Mouse (Mus musculus): ENCODE data around the gene Dll4.

DNA sequence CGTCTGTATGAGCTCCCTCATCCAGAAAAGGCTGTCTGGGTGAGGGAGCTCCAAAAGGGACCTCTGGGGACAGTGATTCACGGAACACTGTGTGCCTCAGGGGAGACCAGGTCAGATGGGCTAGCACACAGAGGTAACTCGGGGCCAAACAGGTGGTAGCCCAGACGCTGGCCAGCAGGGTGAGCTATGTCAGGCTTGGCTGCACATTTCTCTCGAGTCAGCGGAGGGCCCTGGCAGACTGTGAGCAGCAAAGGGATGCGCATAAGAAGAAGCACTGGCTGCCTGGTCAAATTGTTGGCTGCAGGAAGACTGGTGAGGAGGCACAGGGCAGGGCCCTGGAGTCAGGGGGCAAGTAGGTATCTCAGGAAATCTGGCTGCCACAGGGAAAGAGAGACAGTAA, 30.1 kb downstream of the Dll4 start:
- no peak for TF ChIP-seq MAFK (IDR thresholded peaks at IDR 0.05; ENCODE audit: insufficient read depth, low read depth, low read length)
- TF ChIP-seq CHD2 (IDR thresholded peaks at IDR 0.05; ENCODE audit: low read depth, low read length), result no peak
